17 mouse cellular contexts compared by ENCODE assay signal in the genomic region with DNA sequence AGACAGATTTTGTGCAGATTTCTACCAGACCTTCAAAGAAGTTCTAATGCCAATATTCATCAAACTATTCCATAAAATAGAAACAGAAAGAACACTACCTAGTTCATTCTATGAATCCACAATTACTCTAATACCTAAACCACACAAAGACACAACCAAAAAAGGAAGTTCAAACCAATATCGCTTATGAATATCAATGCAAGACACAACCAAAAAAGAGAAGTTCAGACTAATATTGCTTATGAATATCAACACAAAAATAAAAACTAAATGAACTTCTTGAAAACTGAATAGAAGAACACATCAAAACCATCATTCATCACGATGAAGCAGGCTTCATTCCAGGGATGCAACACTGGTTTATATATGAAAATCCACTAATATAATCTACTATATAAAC.
"Had no signal": no experiment of that assay in that cellular context is flagged by ENCODE, and none has a peak within 500 bp of the region (broad histone marks: within the 10 kb centered on the region; RNA-seq: fewer than 3 reads in every experiment).

No protein-coding gene starts in this region.

- H3K9ac ChIP-seq: neural tube, embryonic 12.5 days; neural tube, embryonic 13.5 days; neural tube, embryonic 15.5 days; stomach, embryonic 15.5 days had no signal

- H3K9me3 ChIP-seq: neural tube, embryonic 12.5 days; neural tube, embryonic 13.5 days; neural tube, embryonic 15.5 days; stomach, embryonic 15.5 days had no signal

- DNase-seq: retina, postnatal 1 day; right cerebral cortex, adult 18-20 months; right cerebral cortex, postnatal 14 days; right cerebral cortex, postnatal 25 days; right cerebral cortex, postnatal 4 days; spleen, adult 18-20 months; thymus, adult 18-20 months; thymus, adult 2 months; thymus, postnatal 14 days; thymus, postnatal 25 days; thymus, postnatal 36 days; thymus, postnatal 4 days had no signal

- H3K4me3 ChIP-seq: neural tube, embryonic 12.5 days; neural tube, embryonic 13.5 days; neural tube, embryonic 15.5 days; stomach, embryonic 15.5 days had no signal

- H3K27me3 ChIP-seq: neural tube, embryonic 12.5 days; neural tube, embryonic 13.5 days; neural tube, embryonic 15.5 days; stomach, embryonic 15.5 days had no signal

- H3K27ac ChIP-seq: neural tube, embryonic 12.5 days; neural tube, embryonic 13.5 days; neural tube, embryonic 15.5 days; stomach, embryonic 15.5 days; stomach, postnatal 0 days had no signal

- H3K4me1 ChIP-seq: neural tube, embryonic 12.5 days; neural tube, embryonic 13.5 days; neural tube, embryonic 15.5 days; stomach, embryonic 15.5 days had no signal
